Mouse (Mus musculus) gastrocnemius, postnatal 36 days (tissue): ENCODE measurements at regions not wholly inside any gene's neighbourhood (a gene's known extent, or its start where the extent isn't known, plus 50 kb on each side); places are given as distances from the start of the nearest gene placed in this dataset.
"Not testable (repeated sequence)": the region's sequence is repeated elsewhere in the genome, so short reads cannot be mapped to it uniquely, and the experiment has no call there.

Source experiments
- DNase-seq, 2 experiments: peaks; one replicate each; pipeline ENCODE4 v3.0.0; 2022
- intact Hi-C: fragments of 180-260 bp; cut with DNase I; formaldehyde crosslinking; loops from one replicate; pipeline ENCODE4 v1.15.1; 2025

DNA sequence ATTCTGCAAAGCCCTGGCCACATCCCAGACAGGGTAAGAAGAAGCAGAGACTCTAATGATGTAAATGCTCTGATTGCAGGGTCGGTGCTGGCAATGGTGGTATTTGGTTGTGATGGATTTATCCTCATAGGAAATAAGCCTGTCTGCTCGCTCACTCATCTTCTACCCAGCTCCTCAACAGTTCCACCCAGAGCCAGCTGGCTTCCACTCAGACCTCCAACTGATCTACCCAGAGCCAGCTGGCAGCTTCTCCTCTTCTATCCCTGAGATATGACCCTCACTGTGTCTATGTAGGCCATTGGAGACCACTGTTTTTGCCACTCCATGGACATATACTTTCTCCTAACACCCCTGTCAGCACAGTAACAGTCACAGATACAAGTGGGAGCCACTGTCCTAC, 231.4 kb downstream of the Lpin1 start:
- intact Hi-C loops = no loop called here
- DNase-seq = no peak

GRCm38 (mm10) chr12:16378501-16378900, 232.3 kb downstream of the Lpin1 start:
- intact Hi-C loops = no loop called here
- no peak for DNase-seq

GRCm38 (mm10) chr12:16374331-16374996, 236.3 kb downstream of the Lpin1 start:
- intact Hi-C loops = no loop called here
- no peak for DNase-seq

DNA sequence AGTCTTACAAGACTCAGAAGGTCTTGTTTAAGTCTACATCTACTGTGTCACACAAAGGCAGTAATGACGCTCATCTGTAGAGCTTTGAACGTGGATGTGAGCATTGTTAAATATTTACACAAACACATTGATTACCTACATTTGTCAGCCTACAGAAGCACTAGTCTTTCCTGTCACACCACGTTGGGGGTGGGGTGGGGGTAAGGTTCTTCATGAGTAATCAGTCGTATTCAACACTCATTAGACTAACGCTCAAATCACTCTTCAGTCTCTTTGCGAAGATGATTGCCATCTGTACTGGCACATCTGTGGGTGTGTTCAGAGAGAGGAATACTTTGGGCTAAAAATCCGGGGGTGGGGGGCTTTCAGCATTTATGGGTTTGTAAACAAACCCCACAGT, 240.7 kb downstream of the Lpin1 start:
- intact Hi-C loops = no loop called here
- DNase-seq = no peak

GRCm38 (mm10) chr12:16362341-16362740, 248.4 kb downstream of the Lpin1 start:
- intact Hi-C loops = no loop called here
- DNase-seq = no peak

GRCm38 (mm10) chr12:16358831-16359230, 251.9 kb downstream of the Lpin1 start:
- DNase-seq = no peak
- intact Hi-C loops = no loop called here

GRCm38 (mm10) chr12:16354711-16355110, 256.1 kb downstream of the Lpin1 start:
- intact Hi-C loops = no loop called here
- DNase-seq = no peak

- intact Hi-C loops = no loop called here
Measured at GRCm38 (mm10) chr12:16351751-16352150, 259.0 kb downstream of the Lpin1 start.

GRCm38 (mm10) chr12:16349310-16349709, 261.5 kb downstream of the Lpin1 start:
- DNase-seq = no peak
- intact Hi-C loops = no loop called here

More at GRCm38 (mm10) chr12:16351751-16352150, 259.0 kb downstream of the Lpin1 start:
- no peak for DNase-seq

- no peak for DNase-seq
- intact Hi-C loops = no loop called here
Measured at GRCm38 (mm10) chr12:16344021-16344420, 266.7 kb downstream of the Lpin1 start.

GRCm38 (mm10) chr12:16342030-16342429, 268.7 kb downstream of the Lpin1 start:
- intact Hi-C loops, DNase-seq: not testable (repeated sequence)

- DNase-seq = no peak
- intact Hi-C loops = no loop called here
Measured at GRCm38 (mm10) chr12:16331456-16331855, 279.3 kb downstream of the Lpin1 start.

GRCm38 (mm10) chr12:16329129-16329528, 281.6 kb downstream of the Lpin1 start:
- intact Hi-C loops = no loop called here
- DNase-seq = no peak

- DNase-seq = no peak
- intact Hi-C loops = no loop called here
Measured at GRCm38 (mm10) chr12:16320536-16321402, 290.0 kb downstream of the Lpin1 start.

DNA sequence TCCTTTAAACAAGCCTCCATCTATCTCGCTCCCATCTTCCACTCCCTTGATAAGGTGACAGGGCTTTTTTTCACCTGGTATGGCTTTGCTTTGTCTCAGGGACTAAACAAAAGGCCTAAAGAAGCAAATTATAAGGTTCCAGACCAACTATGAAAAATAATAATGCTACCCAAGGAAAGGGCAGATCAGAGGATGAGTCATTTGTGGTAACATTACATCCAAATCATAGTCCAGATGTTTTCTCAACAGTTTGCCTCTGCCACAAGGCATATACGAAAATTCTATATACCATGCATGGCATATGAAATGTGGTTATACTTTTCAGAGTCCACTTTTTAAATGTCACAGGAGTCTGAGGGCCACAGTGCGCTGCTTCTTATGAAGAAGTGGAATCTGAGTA, 302.7 kb downstream of the Lpin1 start:
- no peak for DNase-seq
- intact Hi-C loops = no loop called here

DNA sequence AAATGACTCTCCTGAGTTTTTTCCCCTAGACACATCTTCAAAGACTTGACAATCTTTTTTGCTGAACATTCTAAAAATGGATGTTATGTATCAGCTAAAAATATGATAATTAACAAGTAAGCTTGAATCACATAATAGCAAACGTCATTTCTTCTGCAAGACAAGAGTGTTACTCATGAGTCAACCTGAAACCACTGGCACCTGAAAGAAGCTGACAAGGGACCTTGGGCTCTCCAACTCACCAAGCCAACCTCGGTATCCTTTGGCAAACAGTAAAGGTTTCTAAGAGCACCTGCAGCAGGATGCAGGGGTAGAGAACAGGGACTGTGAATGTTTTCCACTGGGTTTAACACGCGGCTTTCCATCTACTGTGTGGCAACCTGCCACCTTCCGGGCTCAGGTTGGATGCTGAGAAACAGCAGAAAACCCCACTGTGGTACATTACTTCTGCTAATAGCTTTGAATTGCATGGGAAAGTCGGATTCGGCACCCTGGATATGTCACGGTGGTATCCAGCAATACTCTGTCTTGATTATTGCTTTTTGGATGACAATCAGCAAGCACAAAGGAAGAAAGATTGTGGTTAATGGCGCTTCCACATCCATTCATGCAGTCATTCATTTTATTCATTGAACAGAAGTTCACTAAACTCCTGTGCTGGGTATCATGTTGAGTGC, 305.9 kb downstream of the Lpin1 start:
- intact Hi-C loops = no loop called here
- no peak for DNase-seq

GRCm38 (mm10) chr12:16285061-16285460, 325.7 kb downstream of the Lpin1 start:
- intact Hi-C loops = no loop called here
- DNase-seq = no peak

DNA sequence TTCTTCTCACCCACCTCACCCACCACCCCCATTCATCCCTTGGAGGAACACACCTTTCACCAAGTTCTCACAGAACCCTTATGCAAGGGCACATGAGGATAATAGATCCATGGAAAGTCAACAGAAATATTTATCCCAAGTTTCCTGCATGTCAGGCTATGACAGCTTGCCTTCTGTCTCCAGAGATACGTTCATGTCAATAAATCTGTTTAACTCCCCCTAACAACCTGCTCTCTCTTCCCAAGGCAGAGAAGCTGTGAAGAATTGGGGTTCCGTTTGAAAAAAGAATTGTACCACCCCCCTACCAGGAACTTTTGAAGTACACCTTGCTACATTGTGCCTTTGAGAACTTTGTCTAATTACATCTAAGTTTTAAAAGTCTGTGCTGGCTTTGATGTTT, 331.6 kb downstream of the Lpin1 start:
- intact Hi-C loops = no loop called here

DNA sequence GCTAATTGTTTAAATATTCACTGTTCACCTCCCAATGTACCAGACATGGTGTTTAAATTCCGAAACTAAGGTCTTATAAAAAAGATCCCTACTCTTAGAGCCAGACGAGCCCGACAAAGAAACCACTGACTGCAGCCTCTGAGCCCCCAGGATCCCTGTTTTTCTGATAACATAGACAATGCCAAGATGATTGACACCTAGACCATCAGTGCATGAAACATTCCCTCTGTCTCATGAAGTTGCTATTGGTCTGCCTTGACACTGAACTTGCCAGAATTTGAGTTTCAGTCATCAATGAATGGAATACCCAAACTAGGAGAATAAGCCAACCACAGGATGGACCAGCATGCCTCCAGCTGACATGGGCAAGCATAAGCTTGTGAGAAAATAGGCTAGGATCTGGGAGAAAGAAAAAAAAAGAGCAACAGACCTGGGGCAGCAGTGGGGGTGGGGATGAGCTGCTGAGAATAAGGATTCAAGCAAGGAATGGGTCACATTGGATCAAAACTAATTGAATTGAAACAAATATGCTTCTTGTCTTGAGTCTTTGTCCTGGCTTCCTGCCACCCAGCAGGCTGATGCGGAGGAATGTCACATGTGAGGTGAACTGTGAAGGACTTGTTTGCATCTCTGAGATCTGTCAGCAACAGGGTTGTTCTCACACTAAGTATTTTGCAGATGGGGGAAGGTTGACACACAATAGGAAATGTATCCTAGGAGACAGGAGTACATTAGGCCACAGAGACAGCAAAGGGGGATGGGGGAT, 333.0 kb downstream of the Lpin1 start:
- intact Hi-C loops = no loop called here
- no peak for DNase-seq

More for the DNA sequence above, 331.6 kb downstream of the Lpin1 start:
- DNase-seq = no peak

- intact Hi-C loops = no loop called here
- no peak for DNase-seq
Measured at GRCm38 (mm10) chr12:16277144-16277543, 333.6 kb downstream of the Lpin1 start.

DNA sequence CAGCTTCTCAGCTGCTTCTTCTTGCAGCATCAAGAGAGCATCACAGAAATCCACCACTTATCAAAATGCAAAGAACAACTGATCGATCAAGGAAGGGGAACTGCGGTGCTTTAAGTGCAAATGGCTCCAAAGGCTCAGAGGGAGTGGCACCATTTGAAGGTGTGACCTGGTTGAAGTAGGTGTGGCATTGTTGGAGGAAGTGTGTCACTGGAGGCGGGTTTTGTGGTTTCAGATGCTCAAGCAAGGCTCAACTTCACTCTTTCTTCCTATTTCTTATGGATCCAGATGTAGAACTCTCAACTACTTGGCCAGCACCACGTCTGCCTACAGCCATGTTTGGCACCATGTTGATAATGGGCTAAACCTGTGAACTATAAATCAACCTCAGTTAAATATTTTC, 334.5 kb downstream of the Lpin1 start:
- no peak for DNase-seq
- intact Hi-C loops = no loop called here
